Mouse (Mus musculus): ENCODE measurements around the gene Hsd3b6. TPM values are rescaled to one million over a fixed set of nuclear protein-coding genes. Genes with fewer than 3 reads are reported as not detected.
"Not testable (repeated sequence)": the region's sequence is repeated elsewhere in the genome, so short reads cannot be mapped to it uniquely, and the experiment has no call there.

The Hsd3b6 gene
- not detected for total RNA-seq (2021)
- long read RNA-seq, experiment 1, partial matches to known transcripts: 0 of 2 reads
- long read RNA-seq, experiment 1, other reads (novel, unspliced or antisense): 0 of 2 reads
- long read RNA-seq, experiment 2: 0 reads

- no peak for DNase-seq (ENCODE audit: low spot score in 2 of 2)
Observed at GRCm38 (mm10) chr3:98814101-98814670, at the start of gene Hsd3b6. Gene Hsd3b6 (minus strand): TSS chr3:98814443.

GRCm38 (mm10) chr3:98862800-98863199 lies 48.6 kb upstream of the Hsd3b6 start:
- no peak for DNase-seq (ENCODE audit: low spot score in 2 of 2)

- no peak for DNase-seq (ENCODE audit: low spot score in 2 of 2)
Observed at GRCm38 (mm10) chr3:98859576-98859975, 45.3 kb upstream of the Hsd3b6 start, which contains the start of gene Hsd3b1. Gene Hsd3b1 (minus strand): TSS chr3:98859794.

- DNase-seq (ENCODE audit: low spot score in 2 of 2): no peak
Observed at GRCm38 (mm10) chr3:98858051-98858450, 43.8 kb upstream of the Hsd3b6 start.

GRCm38 (mm10) chr3:98856892-98857291 lies 42.6 kb upstream of the Hsd3b6 start:
- DNase-seq (ENCODE audit: low spot score in 2 of 2): no peak

- DNase-seq (ENCODE audit: low spot score in 2 of 2): no peak
Observed at GRCm38 (mm10) chr3:98855160-98855559, 40.9 kb upstream of the Hsd3b6 start.

- no peak for DNase-seq (ENCODE audit: low spot score in 2 of 2)
Observed at GRCm38 (mm10) chr3:98853685-98854084, 39.4 kb upstream of the Hsd3b6 start.

GRCm38 (mm10) chr3:98853051-98853450 lies 38.8 kb upstream of the Hsd3b6 start:
- DNase-seq (ENCODE audit: low spot score in 2 of 2): no peak

- no peak for DNase-seq (ENCODE audit: low spot score in 2 of 2)
Observed at GRCm38 (mm10) chr3:98852631-98853030, 38.4 kb upstream of the Hsd3b6 start.

GRCm38 (mm10) chr3:98851853-98852252 lies 37.6 kb upstream of the Hsd3b6 start:
- DNase-seq (ENCODE audit: low spot score in 2 of 2): no peak

GRCm38 (mm10) chr3:98850262-98850661 lies 36.0 kb upstream of the Hsd3b6 start:
- DNase-seq (ENCODE audit: low spot score in 2 of 2): no peak

- DNase-seq (ENCODE audit: low spot score in 2 of 2): no peak
Observed at GRCm38 (mm10) chr3:98848898-98849297, 34.7 kb upstream of the Hsd3b6 start.

- not testable (repeated sequence) for DNase-seq (ENCODE audit: low spot score in 2 of 2)
Observed at GRCm38 (mm10) chr3:98812653-98813052, 1.6 kb downstream of the Hsd3b6 start.

GRCm38 (mm10) chr3:98805032-98805431 lies 9.2 kb downstream of the Hsd3b6 start:
- not testable (repeated sequence) for DNase-seq (ENCODE audit: low spot score in 2 of 2)

GRCm38 (mm10) chr3:98786551-98786950 lies 27.7 kb downstream of the Hsd3b6 start:
- DNase-seq (ENCODE audit: low spot score in 2 of 2): no peak

GRCm38 (mm10) chr3:98782181-98782868 lies 31.9 kb downstream of the Hsd3b6 start:
- no peak for DNase-seq (ENCODE audit: low spot score in 2 of 2)

GRCm38 (mm10) chr3:98780921-98781320 lies 33.3 kb downstream of the Hsd3b6 start:
- no peak for DNase-seq (ENCODE audit: low spot score in 2 of 2)

- DNase-seq (ENCODE audit: low spot score in 2 of 2): no peak
Observed at GRCm38 (mm10) chr3:98764155-98764554, 50.1 kb downstream of the Hsd3b6 start.

- no peak for DNase-seq (ENCODE audit: low spot score in 2 of 2)
Observed at GRCm38 (mm10) chr3:98756836-98757235, 57.4 kb downstream of the Hsd3b6 start.

Measured in gastrocnemius, postnatal 4 days (tissue).